Mouse (Mus musculus) midbrain, embryonic 12.5 days (tissue): ENCODE measurements at regions not wholly inside any gene's neighbourhood (a gene's known extent, or its start where the extent isn't known, plus 50 kb on each side); places are given as distances from the start of the nearest gene placed in this dataset.

Experiments used
- ATAC-seq: fragments of 200-750 bp; cut with Nextera tagmentation; 2 replicates; pipeline ENCODE4 v1.8.0; 2017; ENCODE audit warnings: low read depth, moderate TSS enrichment, moderate library complexity; ENCODE audit not compliant: low FRiP score
- H3K27ac ChIP-seq: fragments of 300-500 bp; sonication (generic); replicated peaks from 2 replicates; pipeline ENCODE4 v1.5.1; 2016; ENCODE audit warnings: mild to moderate bottlenecking
- H3K27me3 ChIP-seq: fragments of 300-500 bp; sonication (generic); 2 replicates; pipeline ENCODE4 v1.6.1; 2016; ENCODE audit warnings: mild to moderate bottlenecking
- H3K36me3 ChIP-seq: fragments of 300-500 bp; sonication (generic); 2 replicates; pipeline ENCODE4 v1.6.1; 2016
- H3K4me1 ChIP-seq: fragments of 300-500 bp; sonication (generic); 2 replicates; pipeline ENCODE4 v1.6.1; 2016
- H3K4me2 ChIP-seq: fragments of 300-500 bp; sonication (generic); replicated peaks from 2 replicates; pipeline ENCODE4 v1.6.1; 2016; ENCODE audit warnings: mild to moderate bottlenecking, moderate library complexity
- H3K4me3 ChIP-seq: fragments of 300-500 bp; sonication (generic); 2 replicates; pipeline ENCODE4 v1.5.1; 2016; ENCODE audit warnings: mild to moderate bottlenecking
- H3K9ac ChIP-seq: fragments of 300-500 bp; sonication (generic); replicated peaks from 2 replicates; pipeline ENCODE4 v1.6.1; 2016; ENCODE audit warnings: mild to moderate bottlenecking, moderate library complexity
- H3K9me3 ChIP-seq: fragments of 300-500 bp; sonication (generic); 2 replicates; pipeline ENCODE4 v1.6.1; 2016; ENCODE audit warnings: mild to moderate bottlenecking
- WGBS: fragments of 180-500 bp; shearing (Covaris S2); methylation state at CpG from one replicate; pipeline ENCODE4 v1.1.7; 2016; 5-methylcytosine and 5-hydroxymethylcytosine counted together

- H3K9me3 ChIP-seq: no peaks in the 10 kb centered on the region
- no peak overlapping the region for H3K27ac ChIP-seq
- no peak for ATAC-seq
- H3K4me1 ChIP-seq: 0 out of 2 replicates have a peak, but pooled peaks cover 9% of the 10 kb centered on the region
- no peak overlapping the region for H3K9ac ChIP-seq
- 77% methylated on average over 2 of the region's 2 CpGs for WGBS
- H3K4me3 ChIP-seq: no peak overlapping the region
- no peaks in the 10 kb centered on the region; the same call in 1 of the 2 replicates for H3K27me3 ChIP-seq
- H3K36me3 ChIP-seq: no peaks in the 10 kb centered on the region
- H3K4me2 ChIP-seq: no peak overlapping the region
Observed at GRCm38 (mm10) chr1:89010170-89010569, 60.0 kb upstream of the Sh3bp4 start.

DNA sequence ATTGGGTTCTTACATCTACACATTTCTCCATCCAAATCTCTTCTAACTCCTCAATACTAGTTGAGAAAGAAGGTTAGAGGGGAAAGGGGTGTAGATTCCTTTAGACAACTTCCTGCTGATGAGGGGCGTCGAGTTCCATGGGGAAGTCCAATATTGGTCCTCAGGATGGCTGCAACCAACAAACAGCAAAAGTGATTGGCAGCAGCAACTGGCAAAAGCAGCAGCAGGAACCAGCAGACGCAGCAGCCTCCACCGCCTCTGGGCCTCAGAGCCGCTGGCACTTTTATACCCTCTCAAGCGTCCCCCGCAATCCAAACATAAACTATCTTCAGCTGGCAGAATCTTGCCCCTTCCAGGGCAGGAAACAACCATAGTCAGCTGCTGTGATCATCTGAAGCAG, 58.8 kb upstream of the Sh3bp4 start:
- Histone ChIP-seq H3K4me1 (0 out of 2 replicates have a peak, but pooled peaks cover 9% of the 10 kb centered on the region), H3K27ac (no peak overlapping the region), H3K27me3 (no peaks in the 10 kb centered on the region), H3K9ac (no peak overlapping the region), H3K4me3 (no peak overlapping the region), H3K4me2 (no peak overlapping the region), H3K9me3 (no peaks in the 10 kb centered on the region), H3K36me3 (no peaks in the 10 kb centered on the region)
- no peak for ATAC-seq
- 86% methylated on average over 7 of the region's 7 CpGs for WGBS

GRCm38 (mm10) chr1:89015385-89015784, 54.8 kb upstream of the Sh3bp4 start:
- Histone ChIP-seq H3K4me3 (no peak overlapping the region), H3K4me1 (0 out of 2 replicates have a peak, but pooled peaks cover 9% of the 10 kb centered on the region), H3K9ac (no peak overlapping the region), H3K4me2 (no peak overlapping the region), H3K36me3 (no peaks in the 10 kb centered on the region), H3K27me3 (no peaks in the 10 kb centered on the region), H3K27ac (no peak overlapping the region), H3K9me3 (no peaks in the 10 kb centered on the region)
- no peak for ATAC-seq
- 61% methylated on average over 12 of the region's 12 CpGs for WGBS

GRCm38 (mm10) chr1:89015845-89016244, 54.4 kb upstream of the Sh3bp4 start:
- ATAC-seq: no peak
- WGBS: 83% methylated on average over 10 of the region's 10 CpGs
- Histone ChIP-seq H3K4me2 (no peak overlapping the region), H3K4me1 (0 out of 2 replicates have a peak, but pooled peaks cover 9% of the 10 kb centered on the region), H3K36me3 (no peaks in the 10 kb centered on the region), H3K4me3 (no peak overlapping the region), H3K9me3 (no peaks in the 10 kb centered on the region), H3K27me3 (no peaks in the 10 kb centered on the region), H3K27ac (no peak overlapping the region), H3K9ac (no peak overlapping the region)

DNA sequence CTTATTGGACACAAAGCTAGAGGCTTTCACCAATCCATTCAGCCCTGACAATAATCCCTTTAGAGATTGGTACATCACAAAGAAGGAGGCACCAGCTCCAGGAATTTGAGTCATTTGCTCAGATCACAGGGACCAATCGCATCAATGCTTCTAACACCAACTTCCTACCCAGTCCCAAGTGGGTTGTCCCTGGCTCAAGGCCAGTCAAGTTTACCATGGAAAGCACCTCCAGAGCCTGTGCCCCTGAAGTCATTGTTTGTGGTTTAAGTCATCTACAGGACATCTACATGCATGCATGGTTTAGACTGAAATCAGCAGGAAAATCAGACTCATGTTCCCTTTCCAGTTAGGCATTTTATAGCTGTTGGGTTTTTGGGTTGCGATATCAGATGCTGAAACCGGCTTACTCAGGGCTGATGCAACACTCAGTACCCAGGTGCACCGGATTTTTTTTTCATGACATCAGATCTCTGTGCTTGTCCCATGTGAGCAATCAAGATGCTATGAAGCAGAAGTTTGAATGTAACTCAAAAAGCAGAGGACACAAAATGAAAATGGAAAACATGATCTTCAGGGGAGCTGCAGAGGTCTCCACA, 50.3 kb upstream of the Sh3bp4 start:
- Histone ChIP-seq H3K4me2 (no peak overlapping the region), H3K4me1 (no peaks in the 10 kb centered on the region), H3K9me3 (no peaks in the 10 kb centered on the region), H3K36me3 (no peaks in the 10 kb centered on the region), H3K27ac (no peak overlapping the region), H3K4me3 (no peak overlapping the region), H3K27me3 (no peaks in the 10 kb centered on the region; the same call in 1 of the 2 replicates), H3K9ac (no peak overlapping the region)
- 95% methylated on average over 4 of the region's 4 CpGs for WGBS
- no peak for ATAC-seq
